Mouse (Mus musculus) gastrocnemius, postnatal 10 days (tissue): Measurements from ENCODE around the gene Rec8. TPM values are rescaled to one million over a fixed set of nuclear protein-coding genes. Genes with fewer than 3 reads are reported as not detected.

Experiments
- DNase-seq: peaks from one replicate; pipeline ENCODE4 v3.0.0; 2021; ENCODE audit warnings: mixed read lengths
- total RNA-seq, 2 experiments: library from RNA; stranded (reverse); gene quantifications; 2 replicates each; pipeline ENCODE4 v1.2.3; 2021

The Rec8 gene
- total RNA-seq, 2 experiments from 2014 or later: 0.56 to 0.70 TPM

DNA sequence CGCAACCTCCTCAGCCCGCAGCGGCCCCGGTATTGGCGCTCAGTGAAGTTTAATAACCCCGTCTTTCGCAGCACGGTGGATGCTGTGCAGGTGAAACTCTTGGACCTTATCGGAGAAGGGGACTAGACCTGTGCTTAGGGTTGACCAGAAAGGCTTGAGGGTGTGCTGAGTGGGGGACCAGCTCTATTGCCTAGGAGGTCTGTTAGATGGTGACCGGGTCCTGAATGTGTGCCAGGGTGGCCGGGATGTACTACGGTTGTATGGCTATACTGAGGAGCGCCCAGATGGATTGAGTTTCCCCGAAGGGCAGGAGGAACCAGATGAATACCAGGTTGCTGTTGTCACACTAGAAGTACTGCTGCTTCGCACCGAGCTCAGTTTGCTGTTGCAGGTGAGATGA is 25.6 kb upstream of the Rec8 start:
- DNase-seq: no peak

DNA sequence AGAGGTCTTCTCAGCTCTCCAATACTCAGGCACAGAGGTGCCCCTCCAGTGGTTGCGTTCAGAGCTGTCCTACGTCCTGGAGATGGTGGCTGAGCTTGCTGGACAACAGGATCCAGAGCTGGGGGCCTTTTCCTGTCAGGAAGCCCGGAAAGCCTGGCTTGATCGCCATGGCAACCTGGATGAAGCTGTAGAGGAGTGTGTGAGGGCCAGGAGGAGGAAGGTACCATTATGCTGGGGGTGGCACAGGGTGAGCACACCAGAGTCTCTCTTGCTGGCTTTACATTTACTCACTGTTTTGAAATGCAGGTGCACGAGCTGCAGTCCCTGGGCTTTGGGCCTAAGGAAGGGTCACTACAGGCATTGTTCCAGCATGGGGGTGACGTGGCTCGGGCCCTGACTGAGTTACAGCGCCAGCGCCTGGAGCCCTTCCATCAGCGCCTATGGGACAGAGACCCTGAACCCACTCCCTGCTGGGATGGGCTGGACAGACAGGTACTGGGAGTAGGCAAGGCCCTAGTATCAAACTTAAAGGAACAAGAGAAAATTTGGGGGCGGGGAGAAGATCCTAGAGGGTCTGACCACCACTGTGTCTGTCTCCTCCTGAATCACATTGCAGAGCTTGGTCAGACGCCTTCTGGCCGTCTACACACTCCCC is 21.7 kb upstream of the Rec8 start:
- no peak for DNase-seq

DNA sequence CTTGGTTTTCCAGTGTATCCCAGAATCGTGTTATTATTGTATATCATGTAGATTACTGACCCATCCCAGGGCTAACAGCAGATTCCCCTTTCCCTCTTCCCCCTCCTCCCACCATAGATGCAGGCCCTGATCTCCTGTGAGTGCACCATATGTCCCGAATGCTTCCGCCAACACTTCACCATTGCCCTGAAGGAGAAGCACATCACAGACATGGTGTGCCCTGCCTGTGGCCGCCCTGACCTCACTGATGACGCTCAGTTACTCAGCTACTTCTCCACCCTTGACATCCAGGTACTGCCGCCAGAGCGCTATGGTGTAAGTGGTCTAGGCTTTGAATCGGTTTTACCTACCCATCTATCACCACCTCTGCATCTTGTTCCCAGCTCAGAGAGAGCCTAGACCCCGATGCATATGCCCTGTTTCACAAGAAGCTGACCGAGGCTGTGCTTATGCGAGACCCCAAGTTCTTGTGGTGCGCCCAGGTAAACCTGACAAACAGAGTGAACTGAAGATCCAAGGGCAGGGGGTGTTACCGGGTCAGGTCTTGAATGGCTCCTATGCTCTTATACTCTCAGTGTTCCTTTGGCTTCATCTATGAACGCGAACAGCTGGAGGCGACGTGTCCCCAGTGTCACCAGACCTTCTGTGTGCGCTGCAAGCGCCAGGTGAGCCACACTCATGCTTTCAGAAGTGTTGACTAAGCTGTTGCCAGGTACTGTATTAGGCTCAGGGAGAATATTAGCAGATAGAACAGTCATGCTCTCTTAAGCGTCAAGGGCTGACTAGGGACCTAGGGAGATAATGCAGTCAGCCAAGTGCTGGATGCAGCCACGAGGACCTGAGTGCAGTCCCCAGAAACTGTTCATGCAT is 19.1 kb upstream of the Rec8 start:
- DNase-seq: no peak

DNA sequence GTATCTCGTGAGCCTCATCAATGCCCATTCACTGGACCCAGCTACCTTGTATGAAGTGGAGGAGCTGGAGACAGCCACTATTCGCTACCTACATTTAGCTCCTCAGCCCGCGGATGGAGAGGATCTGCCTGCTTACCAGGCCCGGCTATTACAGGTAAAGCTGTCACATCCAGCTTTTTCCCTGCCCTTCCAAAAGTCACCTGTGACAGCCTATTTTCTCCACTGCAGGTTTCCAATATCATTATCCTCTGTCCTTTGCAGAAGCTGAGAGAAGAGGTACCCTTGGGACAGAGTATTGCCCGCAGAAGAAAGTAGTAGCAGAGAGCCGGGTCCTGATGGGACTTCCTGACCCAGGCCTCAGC is 14.6 kb upstream of the Rec8 start, which contains the start of gene Irf9:
Gene Irf9, plus strand, starts transcription at position 301 of the 362 bp plus-strand sequence.
- DNase-seq: no peak

DNA sequence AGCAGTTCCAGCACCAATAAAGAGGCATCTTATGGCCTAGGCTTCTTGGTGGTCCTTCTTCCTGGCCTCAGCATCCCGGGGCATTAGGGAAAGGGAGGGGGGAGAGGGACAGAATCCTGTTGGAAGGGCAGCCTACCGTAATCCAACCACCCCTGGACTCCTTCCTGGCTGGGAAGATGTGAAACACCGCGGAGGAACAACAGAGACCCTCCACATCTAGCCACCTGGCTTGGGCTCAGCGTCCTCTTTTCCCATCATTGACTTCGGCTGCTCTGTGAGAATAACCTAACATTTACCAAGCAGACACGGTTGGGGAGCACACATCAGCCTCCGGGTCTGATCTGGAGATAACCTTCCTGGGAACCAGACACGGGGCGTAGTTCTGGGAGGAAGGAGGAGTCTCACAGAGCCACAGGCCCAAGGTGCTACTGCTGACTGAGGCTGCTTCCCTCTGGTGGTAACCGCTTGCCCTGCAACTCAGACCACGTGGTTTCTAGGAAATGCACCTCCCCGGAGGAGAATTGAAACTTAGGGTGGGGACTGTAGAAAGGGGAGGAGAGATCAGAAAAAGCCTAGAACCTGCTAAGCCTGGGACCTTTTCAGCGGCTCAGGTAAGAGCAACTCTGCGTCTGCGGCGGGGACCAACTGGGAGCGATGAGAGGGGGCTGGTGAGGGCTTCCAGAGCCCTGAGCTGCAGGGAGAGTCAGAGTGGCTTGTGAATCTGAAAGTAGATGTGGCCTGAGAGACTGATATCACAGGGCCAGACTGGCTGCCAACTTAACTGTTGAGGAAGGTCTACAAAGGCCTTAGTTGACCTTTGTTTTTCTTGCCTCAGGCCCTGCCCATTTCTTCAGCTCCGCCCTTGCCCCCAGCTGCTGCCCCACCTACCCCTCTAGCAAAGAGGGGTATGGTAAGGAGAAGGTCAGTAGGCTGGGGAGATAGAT is 13.9 kb upstream of the Rec8 start:
- DNase-seq: peak; percentile 82

DNA sequence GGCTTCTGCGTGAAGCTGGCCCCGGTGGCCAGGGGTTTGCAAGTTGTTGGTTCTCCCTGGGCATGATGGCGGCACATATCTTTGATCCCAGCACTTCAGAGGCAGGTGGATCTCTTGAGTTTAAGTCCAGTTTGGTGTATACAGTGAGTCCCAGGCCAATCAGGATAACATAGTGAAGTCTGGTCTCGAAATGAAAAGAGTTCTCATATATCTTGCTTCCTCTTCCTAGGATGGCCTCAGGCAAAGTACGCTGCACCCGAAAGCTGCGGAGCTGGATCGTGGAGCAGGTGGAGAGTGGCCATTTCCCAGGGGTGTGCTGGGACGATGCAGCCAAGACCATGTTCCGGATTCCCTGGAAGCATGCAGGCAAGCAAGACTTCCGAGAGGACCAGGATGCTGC is 13.0 kb upstream of the Rec8 start:
- DNase-seq: no peak

DNA sequence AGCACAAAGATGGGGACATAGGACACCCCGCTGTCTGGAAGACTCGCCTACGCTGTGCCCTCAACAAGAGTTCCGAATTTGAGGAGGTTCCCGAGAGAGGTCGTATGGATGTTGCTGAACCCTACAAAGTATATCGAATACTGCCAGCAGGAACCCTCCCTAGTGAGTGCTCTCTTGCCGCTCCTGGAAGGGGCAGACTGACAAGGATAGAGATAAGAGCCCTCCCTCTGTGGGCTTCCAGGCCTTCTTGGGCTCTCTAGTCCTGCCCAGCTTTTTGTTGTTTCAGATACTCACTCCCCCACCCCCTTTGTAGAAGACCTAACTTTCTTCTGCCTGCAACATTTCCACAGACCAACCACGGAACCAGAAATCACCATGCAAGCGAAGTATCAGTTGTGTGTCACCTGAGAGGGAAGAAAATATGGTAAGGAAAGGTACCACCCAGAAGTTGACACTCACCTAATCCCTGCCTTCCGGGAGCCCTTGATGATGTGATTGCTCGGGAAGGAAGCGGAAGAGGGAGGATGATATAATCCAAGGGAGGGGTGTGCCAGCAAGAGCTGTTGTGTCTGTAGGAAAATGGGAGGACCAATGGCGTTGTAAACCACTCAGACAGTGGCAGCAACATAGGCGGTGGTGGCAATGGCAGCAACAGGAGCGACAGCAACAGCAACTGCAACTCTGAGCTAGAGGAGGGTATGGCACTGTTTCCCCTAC is 11.9 kb upstream of the Rec8 start:
- DNase-seq: no peak

DNA sequence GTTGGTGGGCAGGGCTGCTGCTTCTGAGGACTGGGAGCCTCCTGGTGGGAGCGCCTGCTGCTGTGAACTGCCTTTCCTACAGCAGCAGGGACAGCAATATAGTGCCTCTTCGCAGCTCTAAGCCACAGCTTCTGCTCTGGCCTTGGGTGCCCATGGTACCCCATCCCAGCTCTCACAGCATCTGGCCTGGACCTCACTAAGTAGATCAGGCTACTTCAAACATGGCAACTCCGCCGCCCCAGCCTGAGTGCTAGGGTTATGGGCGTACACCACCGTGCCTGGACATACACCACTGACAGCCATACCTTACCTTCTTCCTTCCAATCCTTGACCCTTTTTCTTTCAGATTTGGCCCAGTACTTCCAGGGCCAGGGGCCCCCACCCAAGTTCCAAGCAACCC is 9.5 kb upstream of the Rec8 start:
- no peak for DNase-seq

DNA sequence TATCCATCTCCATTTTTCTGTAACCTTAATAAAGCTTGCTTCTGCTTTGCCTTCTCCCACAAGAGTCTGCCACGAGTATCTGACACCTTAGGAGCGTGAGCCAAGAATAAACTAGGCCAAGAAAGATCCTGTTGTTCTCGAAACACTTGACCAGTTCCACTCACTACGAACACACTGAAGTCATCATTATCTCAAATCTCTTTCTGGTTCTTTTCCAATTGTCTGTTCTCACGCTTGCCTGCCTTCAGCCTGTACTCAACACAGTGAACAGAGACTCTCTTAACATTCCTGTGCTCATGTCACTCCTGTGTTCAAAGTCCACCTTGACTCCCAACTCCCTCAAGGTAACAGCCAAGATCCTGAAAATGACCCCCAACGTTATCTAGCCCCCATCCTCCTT is 4.5 kb upstream of the Rec8 start:
- no peak for DNase-seq

DNA sequence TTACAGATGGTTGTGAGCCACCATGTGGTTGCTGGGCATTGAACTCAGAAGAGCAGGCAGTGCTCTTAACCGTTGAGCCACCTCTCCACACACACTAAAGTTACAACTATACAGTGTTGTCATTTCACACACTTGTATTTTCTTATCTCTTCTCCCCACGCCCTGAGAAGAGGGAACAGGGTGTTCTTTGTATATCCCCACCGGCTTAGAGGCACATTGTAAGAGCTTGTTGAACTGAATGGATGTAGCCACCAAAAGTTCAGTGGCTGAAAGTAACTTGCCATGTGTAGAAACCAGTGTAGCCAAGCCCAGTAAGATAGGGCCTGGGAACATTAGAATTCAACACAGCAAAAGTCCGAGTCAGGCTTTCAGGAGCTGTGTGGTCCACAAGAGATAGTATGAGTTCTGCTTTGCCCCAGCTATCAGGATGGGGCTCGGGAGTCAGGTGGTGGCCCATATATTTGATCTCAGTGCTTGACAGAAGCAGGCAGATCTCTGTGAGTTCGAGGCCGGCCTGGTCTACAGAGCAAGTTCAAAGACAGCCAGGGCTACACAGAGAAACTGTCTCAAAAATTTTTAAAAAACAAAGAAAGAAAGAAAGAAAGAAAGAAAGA is 3.2 kb upstream of the Rec8 start:
- DNase-seq: no peak

DNA sequence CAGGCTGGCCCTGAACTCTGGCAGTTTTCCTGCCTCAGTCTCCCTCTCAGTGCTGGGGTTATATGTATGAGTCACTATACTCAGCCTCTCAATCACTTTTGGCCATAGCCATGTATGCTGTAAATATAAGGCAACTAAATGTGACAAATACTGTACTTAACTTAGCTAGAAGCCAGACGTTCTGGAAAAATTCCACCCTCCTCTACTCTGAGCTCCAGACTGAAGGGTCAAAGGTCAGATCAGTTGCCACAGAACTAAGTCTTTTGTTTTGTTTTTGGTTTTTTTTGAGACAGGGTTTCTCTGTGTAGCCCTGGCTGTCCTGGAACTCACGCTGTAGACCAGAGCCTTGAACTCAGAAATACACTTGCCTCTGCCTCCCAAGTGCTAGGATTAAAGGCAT is 2.0 kb upstream of the Rec8 start:
- no peak for DNase-seq

DNA sequence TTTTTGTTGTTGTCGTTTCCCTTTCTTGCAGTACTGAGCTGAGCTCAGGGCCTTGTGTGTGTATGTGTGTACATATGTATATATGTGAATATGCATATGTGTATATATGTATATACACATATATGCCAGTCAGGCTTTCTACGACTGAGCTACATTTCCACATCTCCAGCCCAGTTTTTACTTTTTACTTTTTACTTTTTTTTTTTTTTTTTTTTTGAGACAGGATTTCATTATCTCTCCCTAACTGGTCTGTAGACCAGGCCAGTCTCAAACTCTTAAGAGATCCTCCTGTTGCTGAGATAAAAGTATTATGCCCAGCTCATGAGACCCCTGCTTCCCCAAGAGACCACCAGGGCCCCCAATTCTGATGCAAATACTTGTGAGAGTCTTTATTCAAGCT is 993 bp upstream of the Rec8 start:
- DNase-seq: no peak

DNA sequence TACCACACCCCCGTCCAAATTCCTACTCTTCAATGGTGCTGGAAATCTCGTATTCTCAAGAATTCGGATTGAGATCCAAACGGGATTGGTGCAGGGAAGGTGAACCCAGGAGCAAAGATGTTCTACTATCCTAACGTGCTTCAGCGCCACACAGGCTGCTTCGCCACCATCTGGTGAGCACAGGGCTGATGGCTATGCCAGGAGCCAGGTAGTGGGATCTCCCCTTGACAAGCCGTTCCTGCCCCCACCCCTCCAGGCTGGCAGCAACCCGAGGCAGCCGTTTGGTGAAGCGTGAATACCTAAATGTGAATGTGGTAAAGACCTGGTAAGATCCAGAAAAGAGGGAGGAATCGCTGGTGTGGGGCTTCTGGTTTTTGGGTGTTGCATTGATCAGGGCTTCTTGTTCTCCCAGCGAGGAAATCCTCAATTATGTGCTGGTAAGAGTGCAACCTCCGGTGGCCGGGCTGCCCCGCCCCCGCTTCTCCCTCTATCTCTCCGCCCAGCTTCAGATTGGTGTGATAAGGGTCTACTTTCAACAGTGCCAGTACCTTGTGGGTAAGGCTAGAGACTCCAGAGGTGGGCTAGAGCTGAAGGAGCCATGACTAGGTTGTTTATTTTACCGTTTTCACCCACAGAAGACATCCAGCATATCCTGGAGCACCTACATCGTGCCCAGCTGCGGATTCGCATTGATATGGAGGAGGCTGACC is 804 bp downstream of the Rec8 start:
- no peak for DNase-seq

DNA sequence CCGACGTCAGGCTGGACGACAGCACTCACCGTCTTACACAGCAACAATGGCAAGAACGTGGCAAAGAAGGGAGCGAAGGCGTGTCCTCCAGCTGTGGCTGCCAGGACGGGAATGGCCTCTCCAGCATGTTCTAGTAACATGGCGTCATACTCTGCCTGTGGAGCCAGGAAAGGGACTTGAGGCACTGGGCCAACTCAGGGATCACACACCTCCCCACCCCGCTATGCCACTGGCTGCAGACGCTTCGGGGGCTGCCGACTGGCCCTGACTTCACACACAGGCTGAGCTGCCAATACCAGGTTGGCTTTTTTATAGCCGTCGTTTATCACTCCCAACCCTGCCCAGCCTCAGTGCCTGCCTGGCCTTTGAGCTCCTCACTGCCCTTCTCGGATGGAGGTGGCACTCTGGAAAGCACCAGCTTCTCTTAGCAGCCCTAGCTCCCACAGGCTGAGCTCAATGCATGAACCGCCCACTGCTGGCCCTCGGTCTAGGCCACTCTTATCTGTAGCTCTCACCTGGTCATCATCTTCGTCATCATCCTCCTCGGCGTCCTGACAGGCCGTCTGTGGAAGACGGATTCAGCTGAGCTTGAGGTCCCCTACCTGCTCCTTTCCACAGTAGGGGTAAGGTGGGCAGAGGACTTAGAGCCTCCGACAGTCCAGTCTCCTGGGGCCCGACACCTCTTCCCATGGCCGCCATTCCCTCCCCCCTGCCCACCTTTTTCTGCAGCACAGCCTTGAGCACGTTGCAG is 10.4 kb downstream of the Rec8 start:
- DNase-seq: no peak

DNA sequence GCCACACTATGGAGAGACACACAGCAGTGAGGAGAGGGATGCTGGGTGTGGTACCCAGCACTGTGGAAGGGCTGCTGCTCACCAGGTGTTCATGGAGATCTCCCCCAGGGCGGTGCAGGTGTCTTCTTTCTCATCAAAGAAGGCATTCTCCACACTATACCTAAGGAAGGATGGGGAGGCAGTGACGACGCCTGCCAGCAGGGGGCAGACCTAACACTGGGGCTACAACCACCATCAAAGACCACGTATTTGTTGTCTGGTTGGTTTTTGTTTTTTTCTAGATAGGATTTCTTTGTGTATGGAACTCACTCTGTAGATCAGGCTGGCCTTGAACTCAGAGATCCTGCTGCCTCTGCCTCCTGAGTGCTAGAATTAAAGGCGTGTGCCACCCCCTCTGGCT is 11.5 kb downstream of the Rec8 start:
- peak; percentile 58 for DNase-seq

DNA sequence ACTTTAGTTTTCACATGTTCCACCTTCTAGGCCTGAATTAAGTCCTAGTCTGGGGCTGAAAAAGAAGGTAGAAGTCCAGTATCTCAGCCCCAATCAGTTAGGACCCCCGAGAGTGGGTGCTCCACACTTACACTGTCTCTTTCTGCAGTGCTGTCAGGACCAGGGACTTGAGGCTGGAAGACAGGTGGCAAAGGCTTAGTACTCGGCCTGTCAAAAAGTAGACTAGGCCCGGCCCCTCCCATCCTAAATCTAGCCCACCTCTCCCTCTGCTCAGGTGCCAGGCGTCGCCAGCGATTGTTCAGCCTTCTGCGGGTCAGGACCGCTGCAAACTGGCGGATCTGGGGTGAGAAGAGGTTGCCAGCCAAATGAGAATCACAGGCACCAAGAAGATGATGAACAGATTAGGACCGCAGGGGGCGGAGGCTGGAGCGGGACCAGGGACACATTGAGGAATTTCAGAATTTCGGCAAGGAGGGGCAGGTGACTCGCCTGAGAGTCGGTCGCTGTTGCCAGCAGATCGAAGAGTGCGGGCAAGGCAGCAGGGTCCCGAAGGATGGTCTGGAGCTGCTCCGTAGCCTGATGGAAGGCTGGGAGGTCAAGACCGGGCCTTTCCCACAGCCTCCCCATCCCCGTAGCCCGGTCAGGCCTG is 17.2 kb downstream of the Rec8 start:
- peak; percentile 56 for DNase-seq

DNA sequence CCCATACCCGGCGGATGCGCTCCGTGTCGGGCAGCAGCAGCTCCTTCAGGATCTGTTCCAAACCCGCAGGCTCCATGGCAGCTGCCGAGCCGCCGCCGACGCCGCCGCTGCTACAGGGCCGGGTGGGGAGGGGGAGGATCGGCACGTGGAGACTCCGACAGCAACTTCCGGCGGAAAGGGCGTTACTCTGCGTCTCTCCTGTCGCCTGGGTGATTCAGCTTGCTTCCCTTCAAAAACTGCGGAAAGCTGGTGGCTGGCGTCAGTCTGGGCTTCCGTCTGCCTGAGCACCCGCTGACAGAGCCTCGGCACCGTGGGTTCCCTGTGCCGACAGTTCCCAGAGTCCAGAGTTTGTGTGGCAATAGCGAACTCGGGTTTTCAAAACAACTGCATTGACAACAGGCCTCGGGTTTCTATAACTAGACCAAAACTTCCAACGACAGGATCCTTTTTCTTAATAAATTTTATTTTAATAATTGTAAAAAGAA is 17.7 kb downstream of the Rec8 start, which contains the start of gene Ipo4:
Gene Ipo4, minus strand, starts transcription at position 435 of the 485 bp plus-strand sequence.
- DNase-seq: peak; percentile 85

DNA sequence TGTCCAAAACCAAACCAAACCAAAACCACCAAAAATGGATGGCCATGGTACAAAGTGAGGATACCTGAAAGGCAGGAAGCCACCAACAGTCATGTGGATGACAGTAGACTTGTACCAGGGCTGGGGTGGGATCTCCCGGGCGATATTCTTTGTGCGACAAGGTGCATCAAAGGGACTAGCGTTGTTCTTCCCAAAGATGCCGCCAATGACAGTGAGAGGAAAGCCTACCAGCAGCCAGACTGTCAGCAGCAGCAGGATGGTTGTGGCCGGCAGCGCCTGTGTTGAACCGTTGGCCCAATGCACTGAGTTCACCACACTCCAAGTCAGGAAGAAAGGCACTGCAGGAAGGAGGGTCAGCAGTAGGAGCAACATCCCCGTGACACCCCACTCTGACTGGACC is 20.0 kb downstream of the Rec8 start, which contains the start of gene Gm49378:
Gene Gm49378, minus strand, starts transcription at position 101 of the 400 bp plus-strand sequence.
- DNase-seq: no peak

DNA sequence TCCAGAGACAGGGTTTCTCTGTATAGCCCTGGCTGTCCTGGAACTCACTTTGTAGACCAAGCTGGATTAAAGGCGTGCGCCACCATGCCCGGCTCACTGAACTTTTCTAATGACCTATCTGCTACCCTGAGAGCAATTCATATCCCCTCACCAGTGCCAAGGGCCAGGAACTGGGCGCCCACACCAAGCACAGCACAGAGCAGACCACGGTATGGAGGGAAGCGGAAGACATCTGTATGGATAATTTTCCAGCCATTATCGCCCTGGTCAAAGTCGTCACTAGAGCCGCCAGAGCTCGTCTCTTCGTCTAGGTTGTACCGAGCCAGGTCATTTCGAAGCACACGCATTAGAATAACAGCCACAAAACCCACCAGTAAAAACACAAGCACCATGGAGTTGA is 23.0 kb downstream of the Rec8 start:
- no peak for DNase-seq
